Mouse (Mus musculus) gastrocnemius, adult 8-10 months (tissue): ENCODE measurements at regions not wholly inside any gene's neighbourhood (a gene's known extent, or its start where the extent isn't known, plus 50 kb on each side); places are given as distances from the start of the nearest gene placed in this dataset.

Source experiments
- DNase-seq, 2 experiments: peaks; one replicate each; pipeline ENCODE4 v3.0.0; 2022; ENCODE audit warnings: low spot score in 2 of 2

GRCm38 (mm10) chr16:46331336-46331735 lies 167.0 kb downstream of the Nectin3 start:
- DNase-seq: no peak

GRCm38 (mm10) chr16:46299079-46299721 lies 144.3 kb upstream of the Gm4737 start:
- DNase-seq: no peak

- no peak for DNase-seq
Measured at GRCm38 (mm10) chr16:46297192-46297591, 142.3 kb upstream of the Gm4737 start.

- DNase-seq: no peak
Measured at GRCm38 (mm10) chr16:46296412-46296811, 141.5 kb upstream of the Gm4737 start.

GRCm38 (mm10) chr16:46293831-46294230 lies 139.0 kb upstream of the Gm4737 start:
- DNase-seq: no peak

GRCm38 (mm10) chr16:46291067-46291833 lies 136.4 kb upstream of the Gm4737 start:
- no peak for DNase-seq

- peak in 1 of 2 experiments; percentile 3 for DNase-seq
Measured at GRCm38 (mm10) chr16:46290199-46290598, 135.3 kb upstream of the Gm4737 start.

GRCm38 (mm10) chr16:46267533-46267932 lies 112.7 kb upstream of the Gm4737 start:
- DNase-seq: no peak

GRCm38 (mm10) chr16:46251639-46252038 lies 96.8 kb upstream of the Gm4737 start:
- no peak for DNase-seq

GRCm38 (mm10) chr16:46250943-46251342 lies 96.1 kb upstream of the Gm4737 start:
- DNase-seq: no peak

- DNase-seq: no peak
Measured at GRCm38 (mm10) chr16:46245598-46245997, 90.7 kb upstream of the Gm4737 start.

- DNase-seq: no peak
Measured at GRCm38 (mm10) chr16:46228744-46229143, 73.9 kb upstream of the Gm4737 start.

GRCm38 (mm10) chr16:46223084-46223600 lies 68.3 kb upstream of the Gm4737 start:
- DNase-seq: no peak

GRCm38 (mm10) chr16:46212504-46212903 lies 57.6 kb upstream of the Gm4737 start:
- DNase-seq: peak in 1 of 2 experiments; percentile 12

- DNase-seq: no peak
Measured at GRCm38 (mm10) chr16:46211914-46212313, 57.0 kb upstream of the Gm4737 start.

- no peak for DNase-seq
Measured at GRCm38 (mm10) chr16:46205114-46205513, 50.2 kb upstream of the Gm4737 start.
